Mouse (Mus musculus) kidney, adult 2 months (tissue): ENCODE results near the gene Gsg1.

Experiments used
- CTCF ChIP-seq: fragments of 200-500 bp; conservative IDR thresholded peaks from 2 replicates; pipeline ENCODE4 v1.5.1; 2011; ENCODE audit warnings: low read depth, mild to moderate bottlenecking, control low read depth, low read length, moderate library complexity, mixed read lengths; ENCODE audit not compliant: insufficient read depth, insufficient read length
- POLR2A ChIP-seq: fragments of 200-500 bp; IDR thresholded peaks from one replicate; pipeline ENCODE4 v1.6.1; 2011; ENCODE audit warnings: low read depth, low read length, control low read depth

- TF ChIP-seq CTCF (no peak), POLR2A (no peak)
Measured at GRCm38 (mm10) chr6:135275231-135275630, 21.1 kb upstream of the Gsg1 start.
